Mouse (Mus musculus) heart, postnatal 0 days (tissue): ENCODE measurements around the gene Magi1.

Source experiments
- CTCF ChIP-seq: IDR thresholded peaks from 2 replicates; pipeline ENCODE4 v1.5.1; 2016; ENCODE audit warnings: antibody characterized with exemption, control low read depth, low read depth
- EP300 ChIP-seq: IDR thresholded peaks from 2 replicates; pipeline ENCODE4 v1.6.1; 2016; ENCODE audit warnings: antibody characterized with exemption, low read depth

- TF ChIP-seq EP300 (no peak), CTCF (no peak)
These were observed 32.3 kb downstream of the Magi1 start for GRCm38 (mm10) chr6:94251358-94251945.
